Mouse (Mus musculus) kidney, postnatal 14 days (tissue): Measurements from ENCODE around the gene Gabpb2.
"Not testable (repeated sequence)": the region's sequence is repeated elsewhere in the genome, so short reads cannot be mapped to it uniquely, and the experiment has no call there.

Experiments used
- DNase-seq: peaks from one replicate; pipeline ENCODE4 v3.0.0; 2022; ENCODE audit warnings: mixed read lengths

The Gabpb2 gene

GRCm38 (mm10) chr3:95231298-95232221 is 13.8 kb upstream of the Gabpb2 start, which contains the start of gene Mllt11:
TSS of gene Mllt11 (minus strand) at chr3:95232171.
- peak; percentile 48 for DNase-seq

GRCm38 (mm10) chr3:95230495-95231297 is 13.0 kb upstream of the Gabpb2 start:
- peak; percentile 68 for DNase-seq

GRCm38 (mm10) chr3:95229781-95230494 is 12.2 kb upstream of the Gabpb2 start:
- DNase-seq = peak; percentile 75

GRCm38 (mm10) chr3:95228894-95229780 is 11.4 kb upstream of the Gabpb2 start:
- peak; percentile 67 for DNase-seq

- DNase-seq = peak; percentile 93
Measured at GRCm38 (mm10) chr3:95228148-95228893, 10.6 kb upstream of the Gabpb2 start, which contains the start of gene Cdc42se1. TSS of gene Cdc42se1 (plus strand) at chr3:95228732.

- no peak for DNase-seq
Measured at GRCm38 (mm10) chr3:95227214-95227613, 9.5 kb upstream of the Gabpb2 start.

GRCm38 (mm10) chr3:95224295-95224694 is 6.6 kb upstream of the Gabpb2 start:
- DNase-seq = peak; percentile 59

- DNase-seq = no peak
Measured at GRCm38 (mm10) chr3:95223041-95223440, 5.3 kb upstream of the Gabpb2 start.

GRCm38 (mm10) chr3:95218466-95219137 is 886 bp upstream of the Gabpb2 start:
- DNase-seq = no peak

GRCm38 (mm10) chr3:95216655-95217254 is 961 bp downstream of the Gabpb2 start:
- DNase-seq = no peak

GRCm38 (mm10) chr3:95213609-95213975 is 4.1 kb downstream of the Gabpb2 start:
- DNase-seq = no peak

GRCm38 (mm10) chr3:95212889-95213608 is 4.7 kb downstream of the Gabpb2 start:
- not testable (repeated sequence) for DNase-seq

- no peak for DNase-seq
Measured at GRCm38 (mm10) chr3:95210585-95210984, 7.1 kb downstream of the Gabpb2 start.

GRCm38 (mm10) chr3:95208286-95208685 is 9.4 kb downstream of the Gabpb2 start:
- no peak for DNase-seq

GRCm38 (mm10) chr3:95203880-95204279 is 13.8 kb downstream of the Gabpb2 start:
- no peak for DNase-seq

GRCm38 (mm10) chr3:95200562-95200961 is 17.2 kb downstream of the Gabpb2 start:
- DNase-seq = no peak

- peak; percentile 90 for DNase-seq
Measured at GRCm38 (mm10) chr3:95200132-95200531, 17.6 kb downstream of the Gabpb2 start.

- DNase-seq = no peak
Measured at GRCm38 (mm10) chr3:95199101-95199500, 18.6 kb downstream of the Gabpb2 start.

- no peak for DNase-seq
Measured at GRCm38 (mm10) chr3:95195772-95196171, 21.9 kb downstream of the Gabpb2 start.
